Mouse (Mus musculus) midbrain, postnatal 0 days (tissue): ENCODE results near the gene Taf1c. TPM values are rescaled to one million over a fixed set of nuclear protein-coding genes. Genes with fewer than 3 reads are reported as not detected.

Experiments
- ATAC-seq: fragments of 200-750 bp; cut with Nextera tagmentation; 2 replicates; pipeline ENCODE4 v1.8.0; 2017; ENCODE audit warnings: moderate number of reproducible peaks, mild to moderate bottlenecking, moderate TSS enrichment, moderate library complexity; ENCODE audit not compliant: low FRiP score
- DNase-seq: peaks from one replicate; pipeline ENCODE4 v3.0.0-alpha.2; 2015; ENCODE audit warnings: low spot score
- H3K27ac ChIP-seq: fragments of 300-500 bp; sonication (generic); 2 replicates; pipeline ENCODE4 v1.5.1; 2014; ENCODE audit warnings: low read depth, mild to moderate bottlenecking, low read length, mixed read lengths
- H3K27me3 ChIP-seq: fragments of 300-500 bp; sonication (generic); 2 replicates; pipeline ENCODE4 v1.6.1; 2014; ENCODE audit warnings: low read length, control low read depth, mixed read lengths; ENCODE audit not compliant: insufficient read depth
- H3K36me3 ChIP-seq: fragments of 300-500 bp; sonication (generic); 2 replicates; pipeline ENCODE4 v1.6.1; 2014; ENCODE audit warnings: low read length, control low read depth, mixed read lengths; ENCODE audit not compliant: insufficient read depth
- H3K4me1 ChIP-seq: fragments of 300-500 bp; sonication (generic); 2 replicates; pipeline ENCODE4 v1.6.1; 2014; ENCODE audit warnings: mild to moderate bottlenecking, control low read depth, antibody characterized with exemption, low read length, mixed read lengths; ENCODE audit not compliant: insufficient read depth
- H3K4me2 ChIP-seq: fragments of 300-500 bp; sonication (generic); 2 replicates; pipeline ENCODE4 v1.6.1; 2014; ENCODE audit warnings: low read depth, mild to moderate bottlenecking, low read length, mixed read lengths; ENCODE audit not compliant: poor library complexity, severe bottlenecking
- H3K4me3 ChIP-seq: fragments of 300-500 bp; sonication (generic); 2 replicates; pipeline ENCODE4 v1.5.1; 2014; ENCODE audit warnings: low read depth, mild to moderate bottlenecking, low read length, moderate library complexity
- H3K9ac ChIP-seq: fragments of 300-500 bp; sonication (generic); replicated peaks from 2 replicates; pipeline ENCODE4 v1.6.1; 2014; ENCODE audit warnings: mild to moderate bottlenecking, low read length, moderate library complexity, mixed read lengths; ENCODE audit not compliant: poor library complexity, severe bottlenecking
- H3K9me3 ChIP-seq: fragments of 300-500 bp; sonication (generic); 2 replicates; pipeline ENCODE4 v1.6.1; 2016; ENCODE audit warnings: low read length, control low read depth
- CTCF ChIP-seq: IDR thresholded peaks from 2 replicates; pipeline ENCODE4 v1.5.1; 2016; ENCODE audit warnings: antibody characterized with exemption, mild to moderate bottlenecking
- WGBS: fragments of 180-500 bp; shearing (Covaris S2); extraction: QIAGEN DNeasy Blood & Tissue Kit; methylation state at CpG from one replicate; pipeline ENCODE4 v1.1.7; 2014; 5-methylcytosine and 5-hydroxymethylcytosine counted together
- polyA plus RNA-seq: library from polyadenylated mRNA; unstranded; fragments of >200 nt; fragmentation: Nextera tagmentation; extraction: Ambion mirVana; gene quantifications from 2 replicates; pipeline ENCODE4 v1.2.1, GENCODE M21; 2015
- total RNA-seq: library from RNA; depleted of rRNA; stranded (reverse); fragments of >200 nt; gene quantifications from 2 replicates; pipeline ENCODE4 v1.2.3, GENCODE M21; 2014

The Taf1c gene
- total and polyA plus RNA-seq, 2 experiments from 2014 or later = 9.6 to 22.5 TPM

- ATAC-seq = no peak
- Histone ChIP-seq H3K4me2 (no peak overlapping the region), H3K27me3 (no peaks in the 10 kb centered on the region), H3K27ac (no peak overlapping the region), H3K4me1 (no peaks in the 10 kb centered on the region), H3K36me3 (no peaks in the 10 kb centered on the region), H3K9ac (no peak overlapping the region), H3K4me3 (no peak overlapping the region), H3K9me3 (no peaks in the 10 kb centered on the region)
- 50% methylated on average over 4 of the region's 4 CpGs for WGBS
- no peak for DNase-seq
- no peak for TF ChIP-seq CTCF
Measured at GRCm38 (mm10) chr8:119622555-119622954, 17.5 kb upstream of the Taf1c start.

- no peak for TF ChIP-seq CTCF
- H3K9me3 ChIP-seq = no peaks in the 10 kb centered on the region
- H3K27ac ChIP-seq = no peak overlapping the region
- H3K36me3 ChIP-seq = no peaks in the 10 kb centered on the region
- H3K27me3 ChIP-seq = no peaks in the 10 kb centered on the region
- H3K4me2 ChIP-seq = no peak overlapping the region
- H3K9ac ChIP-seq = no peak overlapping the region
- 89% methylated on average over 14 of the region's 14 CpGs for WGBS
- DNase-seq (no peak), ATAC-seq (no peak)
- no peaks in the 10 kb centered on the region for H3K4me1 ChIP-seq
- H3K4me3 ChIP-seq = no peak overlapping the region
Measured at GRCm38 (mm10) chr8:119620848-119621465, 15.9 kb upstream of the Taf1c start.

GRCm38 (mm10) chr8:119620116-119620840, 15.3 kb upstream of the Taf1c start:
- H3K4me1 ChIP-seq = no peaks in the 10 kb centered on the region
- 79% methylated on average over 6 of the region's 6 CpGs for WGBS
- no peak for TF ChIP-seq CTCF
- ATAC-seq (no peak), DNase-seq (no peak)
- no peak overlapping the region for H3K27ac ChIP-seq
- no peak overlapping the region for H3K4me2 ChIP-seq
- no peaks in the 10 kb centered on the region for H3K9me3 ChIP-seq
- no peak overlapping the region for H3K4me3 ChIP-seq
- no peaks in the 10 kb centered on the region for H3K36me3 ChIP-seq
- H3K9ac ChIP-seq = no peak overlapping the region
- H3K27me3 ChIP-seq = no peaks in the 10 kb centered on the region

- H3K4me2 ChIP-seq = no peak overlapping the region
- no peak overlapping the region for H3K4me3 ChIP-seq
- ATAC-seq (no peak), DNase-seq (no peak)
- TF ChIP-seq CTCF = no peak
- no peaks in the 10 kb centered on the region for H3K9me3 ChIP-seq
- H3K36me3 ChIP-seq = no peaks in the 10 kb centered on the region
- WGBS = 74% methylated on average over 5 of the region's 5 CpGs
- no peak overlapping the region for H3K9ac ChIP-seq
- H3K4me1 ChIP-seq = no peaks in the 10 kb centered on the region
- no peaks in the 10 kb centered on the region for H3K27me3 ChIP-seq
- no peak overlapping the region for H3K27ac ChIP-seq
Measured at GRCm38 (mm10) chr8:119618887-119619286, 13.9 kb upstream of the Taf1c start.

- Histone ChIP-seq H3K4me3 (no peak overlapping the region), H3K9me3 (no peaks in the 10 kb centered on the region), H3K4me2 (no peak overlapping the region), H3K27ac (no peak overlapping the region), H3K36me3 (no peaks in the 10 kb centered on the region), H3K9ac (no peak overlapping the region), H3K4me1 (no peaks in the 10 kb centered on the region), H3K27me3 (no peaks in the 10 kb centered on the region)
- ATAC-seq = no peak
- DNase-seq = no peak
- no peak for TF ChIP-seq CTCF
- WGBS = 87% methylated on average over 5 of the region's 5 CpGs
Measured at GRCm38 (mm10) chr8:119617586-119617985, 12.6 kb upstream of the Taf1c start.

- no peak for ATAC-seq
Measured at GRCm38 (mm10) chr8:119616811-119617210, 11.8 kb upstream of the Taf1c start.

More at GRCm38 (mm10) chr8:119616811-119617210, 11.8 kb upstream of the Taf1c start:
- 89% methylated on average over 4 of the region's 4 CpGs for whole genome bisulfite sequencing
- Histone ChIP-seq H3K4me3 (no peak overlapping the region), H3K27me3 (no peaks in the 10 kb centered on the region), H3K4me2 (no peak overlapping the region), H3K9me3 (no peaks in the 10 kb centered on the region), H3K4me1 (no peaks in the 10 kb centered on the region), H3K9ac (no peak overlapping the region), H3K36me3 (no peaks in the 10 kb centered on the region), H3K27ac (no peak overlapping the region)
- TF ChIP-seq CTCF = no peak
- no peak for DNase-seq
